Mouse (Mus musculus) frontal cortex, postnatal 36 days (tissue): ENCODE measurements at regions not wholly inside any gene's neighbourhood (a gene's known extent, or its start where the extent isn't known, plus 50 kb on each side); places are given as distances from the start of the nearest gene placed in this dataset.
A peak's percentile ranks its signal among the peaks of the same experiment; 100 is the strongest.

Experiments
- DNase-seq, 2 experiments: peaks; one replicate each; pipeline ENCODE4 v3.0.0; 2022; ENCODE audit warnings: low spot score in 2 of 2

DNA sequence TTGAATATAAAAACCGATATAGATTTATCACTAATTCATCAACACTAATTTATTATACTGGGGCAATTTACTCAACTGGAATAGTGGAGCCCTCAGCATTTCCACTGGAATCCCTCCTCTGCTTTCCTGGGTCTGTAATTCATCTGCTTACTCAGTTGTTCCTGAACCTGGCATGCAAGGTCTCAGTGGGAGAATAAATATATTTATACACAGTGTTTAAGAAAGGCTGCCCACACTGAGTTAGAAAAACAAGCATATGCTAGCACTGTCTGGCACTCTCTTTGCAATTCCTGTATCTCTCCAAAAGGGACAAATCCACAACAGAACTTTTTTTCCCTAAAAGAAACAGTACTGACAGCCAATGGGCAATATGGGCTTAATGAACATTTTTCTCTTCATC lies 100.1 kb upstream of the Gm10192 start:
- peak in 1 of 2 experiments; percentile 12 for DNase-seq

DNA sequence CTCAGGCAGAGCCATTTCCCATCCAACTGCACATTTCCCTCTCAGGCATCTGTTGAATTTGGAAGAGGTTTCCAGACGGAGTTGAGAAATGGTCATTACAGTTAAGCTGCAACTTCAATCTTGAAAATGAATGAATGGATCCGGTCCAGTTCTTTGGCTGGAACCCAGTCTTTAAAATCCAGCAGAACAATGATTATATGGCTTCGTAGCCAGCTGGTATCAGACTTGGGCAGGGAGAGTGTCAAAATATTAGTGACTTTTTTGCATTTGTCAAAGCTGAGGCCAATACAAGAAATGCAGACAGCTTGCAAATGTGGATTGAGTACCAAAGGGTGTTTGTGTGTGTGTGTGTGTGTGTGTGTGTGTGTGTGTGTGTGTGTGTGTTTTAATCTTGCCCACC lies 99.7 kb upstream of the Gm10192 start:
- no peak for DNase-seq

DNA sequence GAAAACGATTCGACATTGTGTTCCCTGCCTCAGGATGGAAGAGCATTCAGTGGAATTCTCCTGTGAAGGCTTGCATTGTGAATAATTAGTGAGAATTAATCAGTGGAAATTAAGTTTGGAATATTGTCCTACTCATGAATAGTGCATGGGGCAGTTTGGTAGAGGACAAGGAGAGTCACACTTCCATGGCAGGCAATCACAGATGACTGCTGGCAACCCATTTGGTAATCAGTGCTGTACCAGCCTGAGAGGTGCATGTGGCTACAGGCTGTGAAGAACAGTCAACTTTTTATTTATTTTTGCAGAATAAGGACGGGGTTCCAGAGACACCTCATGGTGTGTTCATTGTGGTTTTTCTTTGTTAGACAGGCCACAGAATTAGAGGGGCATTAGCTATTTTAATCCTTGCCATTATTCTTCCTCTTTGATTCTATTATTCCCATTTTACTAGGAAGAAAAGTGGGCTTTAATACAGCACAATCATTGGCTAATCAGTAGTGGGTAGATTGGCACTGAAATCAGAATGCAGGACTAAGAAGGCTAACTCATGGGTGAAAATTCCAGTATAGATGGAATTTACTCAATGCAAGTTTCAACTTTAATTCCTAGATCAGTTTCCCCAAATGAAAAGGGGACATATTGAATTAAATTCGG lies 98.3 kb upstream of the Gm10192 start:
- no peak for DNase-seq

DNA sequence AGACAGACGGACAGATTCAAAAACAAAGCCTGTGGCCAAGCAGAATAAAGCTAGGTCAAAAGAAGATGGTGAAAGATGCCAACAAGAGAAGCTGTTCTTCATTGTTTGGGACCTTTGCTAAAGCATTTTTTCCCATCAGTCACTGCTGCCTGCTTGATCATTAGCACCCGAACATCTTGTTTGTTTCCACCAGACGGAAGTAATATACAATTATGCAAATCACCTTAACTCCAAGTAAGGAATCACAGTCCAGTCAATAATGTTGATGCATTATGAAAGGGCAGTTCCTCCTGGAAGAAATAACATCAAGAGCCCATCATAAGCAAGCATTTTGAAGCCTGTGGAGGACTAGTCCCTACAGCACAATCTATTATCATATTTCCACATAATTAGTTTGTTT lies 97.7 kb upstream of the Gm10192 start:
- DNase-seq: no peak

DNA sequence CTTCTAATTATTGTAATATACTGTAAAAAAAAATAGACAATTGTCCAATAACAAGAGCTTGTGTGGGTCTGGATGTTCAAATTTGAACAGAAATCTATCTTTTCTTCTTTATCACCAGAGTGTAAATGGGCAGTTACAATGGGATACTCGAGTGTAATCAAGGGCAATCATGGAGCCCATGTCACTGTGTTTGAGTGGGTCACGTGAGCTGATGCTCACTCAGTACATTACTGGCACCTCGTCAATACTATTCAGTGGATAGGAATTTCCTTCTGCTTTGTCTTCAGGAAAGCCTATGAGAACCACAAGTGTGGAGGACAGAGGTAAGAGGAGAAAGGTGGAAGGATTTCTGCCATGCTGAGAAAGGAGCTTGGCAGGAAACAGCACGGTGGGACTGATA lies 54.0 kb upstream of the Gm10192 start:
- no peak for DNase-seq

DNA sequence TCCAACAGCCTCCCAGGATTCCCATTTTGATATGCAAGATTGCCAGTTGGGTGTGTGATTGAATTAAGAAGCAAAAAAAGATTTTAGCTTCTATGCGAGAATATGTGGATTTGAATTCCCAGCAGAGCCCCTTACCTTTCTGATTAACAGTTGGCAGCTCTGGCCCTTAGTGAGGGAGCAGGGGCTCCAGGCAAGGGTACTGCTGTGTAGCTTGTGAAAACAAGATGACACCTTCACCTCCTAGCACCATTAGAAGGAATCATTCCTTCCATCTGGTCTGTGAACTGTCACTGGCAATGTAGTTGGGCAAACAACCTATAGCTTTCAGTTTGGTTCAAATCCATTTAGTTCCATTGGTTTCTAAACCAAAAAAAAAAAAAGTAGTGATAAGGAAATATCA lies 53.4 kb upstream of the Gm10192 start:
- DNase-seq: no peak

DNA sequence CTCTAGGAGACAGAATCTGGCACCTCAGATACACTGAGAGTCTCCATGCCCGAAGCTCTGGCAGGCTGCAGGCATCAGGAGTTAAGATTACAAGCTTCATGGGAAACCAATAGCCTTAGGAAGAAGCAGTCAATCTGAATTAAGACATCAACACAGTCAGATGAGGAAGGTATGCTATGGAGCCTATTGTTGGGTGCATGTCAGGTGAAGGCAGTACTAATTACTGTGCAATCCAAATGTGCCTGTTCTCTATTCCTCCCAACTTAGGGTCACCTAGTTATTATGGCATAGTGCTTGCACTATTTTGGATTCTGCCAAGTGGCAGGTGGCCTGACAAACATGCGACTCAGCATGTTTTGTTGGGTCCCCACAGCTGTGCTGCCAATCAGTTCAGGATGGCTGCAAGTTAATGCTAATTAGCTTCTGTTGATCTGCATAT lies 53.0 kb upstream of the Gm10192 start:
- no peak for DNase-seq
